Mouse (Mus musculus) erythroblast, embryonic 14.5 days (primary cell): ENCODE data around the gene Sar1b.

Experiments used
- GATA1 ChIP-seq: IDR thresholded peaks from 2 replicates; pipeline ENCODE4 v1.6.1; 2012; ENCODE audit warnings: low read length, inconsistent platforms, mixed read lengths
- TAL1 ChIP-seq: IDR thresholded peaks from 3 replicates; pipeline ENCODE4 v1.6.1; 2012; ENCODE audit warnings: low read length, inconsistent platforms, mixed read lengths

- TF ChIP-seq GATA1 (no peak), TAL1 (no peak)
These were observed 73.0 kb downstream of the Sar1b start for GRCm38 (mm10) chr11:51836506-51836905.
